Mouse (Mus musculus) brain, embryonic 14.5 days (tissue): Measurements from ENCODE around the gene Ttc39a.

Experiments
- CTCF ChIP-seq: fragments of 200-500 bp; IDR thresholded peaks from 2 replicates; pipeline ENCODE4 v1.5.1; 2012; ENCODE audit warnings: inconsistent platforms, mild to moderate bottlenecking, moderate library complexity, borderline replicate concordance; ENCODE audit not compliant: insufficient read depth, insufficient read length; ENCODE audit errors: extremely low read depth
- POLR2A ChIP-seq: fragments of 200-500 bp; IDR thresholded peaks from 2 replicates; pipeline ENCODE4 v1.6.1; 2012; ENCODE audit warnings: mild to moderate bottlenecking, inconsistent platforms, borderline replicate concordance; ENCODE audit not compliant: poor library complexity, insufficient read depth, insufficient read length, severe bottlenecking; ENCODE audit errors: extremely low read depth

DNA sequence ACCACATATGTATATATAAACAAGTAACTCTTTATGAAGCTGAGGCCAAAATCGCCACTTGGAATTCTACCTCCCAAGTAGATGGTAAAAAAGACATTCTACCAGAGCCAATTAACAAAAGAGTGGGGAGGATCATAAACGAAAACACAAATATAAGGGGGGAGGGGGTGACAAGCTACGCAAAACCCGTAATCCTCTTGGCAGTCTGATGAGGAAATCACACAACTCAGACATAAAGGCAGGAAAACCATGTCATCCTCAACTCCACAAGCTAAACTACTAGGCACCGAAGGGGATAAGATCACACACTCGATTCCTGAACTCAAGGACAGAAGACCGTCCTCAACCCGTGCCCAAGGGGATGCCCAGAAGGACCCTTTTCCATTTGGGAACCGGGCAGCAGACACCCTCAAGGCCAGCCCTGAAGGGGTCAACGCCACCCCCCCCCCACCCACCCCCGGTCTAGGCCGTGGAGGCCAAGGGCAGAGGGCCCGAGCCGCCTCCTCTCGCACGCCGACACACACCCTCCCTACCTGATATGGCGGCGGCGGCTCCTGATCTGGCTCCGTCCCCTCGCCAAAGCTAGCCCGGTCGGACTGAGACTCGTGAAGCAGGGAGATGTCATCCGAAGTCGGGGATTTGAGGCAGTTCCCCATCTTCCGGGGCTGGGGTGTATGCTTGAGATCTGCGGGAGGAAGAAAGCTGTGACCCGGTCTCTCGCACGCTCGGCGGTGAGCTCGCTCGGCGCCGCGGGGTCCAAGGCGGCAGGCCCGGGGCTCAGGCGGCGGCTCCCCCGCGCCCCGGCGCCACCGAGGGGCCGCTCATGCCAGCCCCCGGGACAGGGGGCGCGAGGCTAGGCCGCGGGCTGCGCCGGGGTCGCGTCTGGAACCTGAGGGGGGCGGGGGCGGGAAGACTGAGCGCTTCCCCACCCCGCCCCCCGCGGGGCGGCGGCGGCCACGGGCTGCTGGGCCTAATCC lies 69.4 kb downstream of the Ttc39a start:
- TF ChIP-seq CTCF (no peak), POLR2A (no peak)
